Mouse (Mus musculus): ENCODE measurements around the gene Rars2. TPM values are rescaled to one million over a fixed set of nuclear protein-coding genes. Genes with fewer than 3 reads are reported as not detected.

Rars2 gene
- total and polyA plus RNA-seq, 3 experiments = 47.7 to 60.3 TPM; not detected in 1

GRCm38 (mm10) chr4:34653179-34653578 is 38.4 kb downstream of the Rars2 start:
- H3K27me3 ChIP-seq (ENCODE audit: control insufficient read depth in 1 of 2, insufficient read depth in 2 of 2, low read length in 2 of 2) = no peaks in the 10 kb centered on the region
- H3K4me1 ChIP-seq (ENCODE audit: control insufficient read depth in 1 of 2, insufficient read depth in 2 of 2, low read length in 2 of 2) = no peaks in the 10 kb centered on the region
- H3K4me3 ChIP-seq (ENCODE audit: control insufficient read depth in 1 of 2, insufficient read depth in 1 of 2, low read depth in 2 of 2, low read length in 2 of 2) = no peak overlapping the region
- DNase-seq (ENCODE audit: low read depth, low spot score) = no peak
- TF ChIP-seq CHD1 (IDR thresholded peaks at IDR 0.05; ENCODE audit: low read depth, low read length) (no peak), CTCF (IDR thresholded peaks at IDR 0.05 in 2 of 3, conservative IDR thresholded peaks at IDR 0.05 in 1 of 3; ENCODE audit: control insufficient read depth in 1 of 3, insufficient read depth in 1 of 3, low read depth in 2 of 3, low read length in 3 of 3, poor library complexity in 1 of 3, severe bottlenecking in 1 of 3) (no peak), USF2 (IDR thresholded peaks at IDR 0.05; ENCODE audit: borderline replicate concordance in 1 of 2, insufficient read depth in 1 of 2, low read depth in 1 of 2, low read length in 2 of 2) (no peak), TAL1 (IDR thresholded peaks at IDR 0.05; ENCODE audit: low read length) (no peak), ZC3H11A (IDR thresholded peaks at IDR 0.05; ENCODE audit: low read depth, low read length) (no peak), GATA1 (IDR thresholded peaks at IDR 0.05; ENCODE audit: low read depth, low read length) (no peak), ETS1 (IDR thresholded peaks at IDR 0.05; ENCODE audit: low read depth, low read length) (no peak), NELFE (IDR thresholded peaks at IDR 0.05; ENCODE audit: low read depth, low read length) (no peak), HCFC1 (IDR thresholded peaks at IDR 0.05; ENCODE audit: low read depth, low read length) (no peak), JUND (IDR thresholded peaks at IDR 0.05; ENCODE audit: low read depth, low read length) (no peak), TCF12 (IDR thresholded peaks at IDR 0.05; ENCODE audit: low read depth, low read length) (no peak), ZNF384 (IDR thresholded peaks at IDR 0.05; ENCODE audit: low read depth, low read length) (no peak), NRF1 (IDR thresholded peaks at IDR 0.05; ENCODE audit: insufficient read depth, low read depth, low read length, poor library complexity, severe bottlenecking) (no peak), MAFK (IDR thresholded peaks at IDR 0.05; ENCODE audit: borderline replicate concordance, low read depth, low read length) (no peak), MEF2A (IDR thresholded peaks at IDR 0.05; ENCODE audit: extremely low read depth, insufficient replicate concordance, low read depth, low read length, poor library complexity, severe bottlenecking) (no peak)
- H3K9me3 ChIP-seq (replicated peaks; ENCODE audit: insufficient read depth, low read length) = no peaks in the 10 kb centered on the region
- H3K9ac ChIP-seq (ENCODE audit: control insufficient read depth, low read depth, low read length, poor library complexity, severe bottlenecking) = no peak overlapping the region
- H3K79me2 ChIP-seq (ENCODE audit: control insufficient read depth, insufficient read depth, low read length, poor library complexity) = no peaks in the 10 kb centered on the region
- H3K27ac ChIP-seq (ENCODE audit: control insufficient read depth, low read depth, low read length) = no peak overlapping the region
- H3K36me3 ChIP-seq (ENCODE audit: control insufficient read depth in 1 of 2, insufficient read depth in 2 of 2, low read length in 2 of 2) = peaks cover 0 to 12% of the 10 kb centered on the region in 2 experiments; a peak in 2 of 4 replicates

- H3K79me2 ChIP-seq (ENCODE audit: control insufficient read depth, insufficient read depth, low read length, poor library complexity) = no peaks in the 10 kb centered on the region
- no peak overlapping the region for H3K27ac ChIP-seq (ENCODE audit: control insufficient read depth, low read depth, low read length)
- H3K36me3 ChIP-seq (ENCODE audit: control insufficient read depth in 1 of 2, insufficient read depth in 2 of 2, low read length in 2 of 2) = peaks cover 0 to 14% of the 10 kb centered on the region in 2 experiments; a peak in 2 of 4 replicates
- no peaks in the 10 kb centered on the region for H3K27me3 ChIP-seq (ENCODE audit: control insufficient read depth in 1 of 2, insufficient read depth in 2 of 2, low read length in 2 of 2)
- no peak overlapping the region for H3K9ac ChIP-seq (ENCODE audit: control insufficient read depth, low read depth, low read length, poor library complexity, severe bottlenecking)
- no peak for TF ChIP-seq TBP (IDR thresholded peaks at IDR 0.05; ENCODE audit: low read depth, low read length)
- no peak for TF ChIP-seq ELF1 (IDR thresholded peaks at IDR 0.05; ENCODE audit: low read depth, low read length)
- no peak for TF ChIP-seq USF2 (IDR thresholded peaks at IDR 0.05; ENCODE audit: borderline replicate concordance in 1 of 2, insufficient read depth in 1 of 2, low read depth in 1 of 2, low read length in 2 of 2)
- no peak for TF ChIP-seq RAD21 (IDR thresholded peaks at IDR 0.05; ENCODE audit: low read depth, low read length)
- no peak for TF ChIP-seq POLR2AphosphoS5 (IDR thresholded peaks at IDR 0.05; ENCODE audit: borderline replicate concordance, low read depth, low read length)
- no peak for TF ChIP-seq TAL1 (IDR thresholded peaks at IDR 0.05; ENCODE audit: low read length)
- TF ChIP-seq KAT2A (conservative IDR thresholded peaks at IDR 0.05; ENCODE audit: low read depth, low read length) = no peak
- TF ChIP-seq E2F4 (IDR thresholded peaks at IDR 0.05; ENCODE audit: borderline replicate concordance, low read depth, low read length) = no peak
- no peak for TF ChIP-seq MAX (IDR thresholded peaks at IDR 0.05; ENCODE audit: low read length)
- no peak for TF ChIP-seq ETS1 (IDR thresholded peaks at IDR 0.05; ENCODE audit: low read depth, low read length)
- no peak for TF ChIP-seq CHD2 (IDR thresholded peaks at IDR 0.05; ENCODE audit: low read length)
- TF ChIP-seq ZNF384 (IDR thresholded peaks at IDR 0.05; ENCODE audit: low read depth, low read length) = no peak
- TF ChIP-seq ZMIZ1 (IDR thresholded peaks at IDR 0.05; ENCODE audit: low read depth, low read length) = no peak
- TF ChIP-seq EP300 (IDR thresholded peaks at IDR 0.05; ENCODE audit: low read depth in 1 of 2, low read length in 2 of 2) = no peak
- no peak for TF ChIP-seq HCFC1 (IDR thresholded peaks at IDR 0.05; ENCODE audit: low read depth, low read length)
- TF ChIP-seq POLR2AphosphoS2 (IDR thresholded peaks at IDR 0.05; ENCODE audit: low read length) = no peak
- no peak for TF ChIP-seq USF1 (IDR thresholded peaks at IDR 0.05; ENCODE audit: low read depth, low read length)
- TF ChIP-seq UBTF (IDR thresholded peaks at IDR 0.05; ENCODE audit: borderline replicate concordance, insufficient read depth, low read depth, low read length) = no peak
- TF ChIP-seq GABPA (IDR thresholded peaks at IDR 0.05; ENCODE audit: low read depth, low read length) = no peak
- TF ChIP-seq NELFE (IDR thresholded peaks at IDR 0.05; ENCODE audit: low read depth, low read length) = no peak
- H3K9me3 ChIP-seq (replicated peaks; ENCODE audit: insufficient read depth, low read length) = no peaks in the 10 kb centered on the region
- no peaks in the 10 kb centered on the region for H3K4me1 ChIP-seq (ENCODE audit: control insufficient read depth in 1 of 2, insufficient read depth in 2 of 2, low read length in 2 of 2)
- no peak for DNase-seq (ENCODE audit: low read depth, low spot score)
- H3K4me3 ChIP-seq (ENCODE audit: control insufficient read depth in 1 of 2, insufficient read depth in 1 of 2, low read depth in 2 of 2, low read length in 2 of 2) = no peak overlapping the region
Measured at GRCm38 (mm10) chr4:34656101-34656500, 41.3 kb downstream of the Rars2 start.

All from MEL (cell line).